Mouse (Mus musculus): ENCODE measurements around the gene Chd1l.

Chd1l gene

DNA sequence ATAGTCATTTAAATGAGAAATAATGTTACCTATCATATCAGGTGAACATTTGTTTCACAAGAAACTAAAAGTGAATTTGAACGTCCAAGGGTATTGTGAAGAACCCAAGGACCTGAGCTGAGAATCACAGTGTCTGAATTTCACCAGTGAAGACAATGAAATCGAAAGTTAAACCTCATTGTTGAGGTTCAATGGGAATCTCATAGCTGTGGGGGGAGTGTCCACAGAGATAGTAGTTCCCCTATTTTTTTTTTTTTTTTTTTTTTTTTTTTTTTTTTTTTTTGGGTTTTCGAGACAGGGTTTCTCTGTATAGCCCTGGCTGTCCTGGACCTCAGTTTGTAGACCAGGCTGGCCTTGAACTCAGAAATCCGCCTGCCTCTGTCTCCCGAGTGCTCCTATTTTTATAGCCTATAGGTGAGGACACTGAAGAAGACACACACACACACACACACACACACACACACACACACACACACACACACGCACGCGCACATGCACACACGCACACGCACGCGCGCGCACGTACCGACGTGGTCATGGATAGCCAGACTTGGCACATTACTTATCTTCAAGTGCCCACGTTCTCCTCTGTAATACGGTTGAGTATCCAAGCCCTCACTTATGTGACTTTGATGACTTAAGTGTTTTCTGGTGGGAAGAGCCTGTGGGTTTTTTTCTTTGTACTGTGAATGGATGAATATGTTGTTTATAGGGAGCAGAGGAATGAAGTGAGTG lies 7.3 kb upstream of the Chd1l start:
- DNase-seq: no peak

- no peak for DNase-seq
Observed at GRCm38 (mm10) chr3:97615933-97616332, 5.9 kb upstream of the Chd1l start.

DNA sequence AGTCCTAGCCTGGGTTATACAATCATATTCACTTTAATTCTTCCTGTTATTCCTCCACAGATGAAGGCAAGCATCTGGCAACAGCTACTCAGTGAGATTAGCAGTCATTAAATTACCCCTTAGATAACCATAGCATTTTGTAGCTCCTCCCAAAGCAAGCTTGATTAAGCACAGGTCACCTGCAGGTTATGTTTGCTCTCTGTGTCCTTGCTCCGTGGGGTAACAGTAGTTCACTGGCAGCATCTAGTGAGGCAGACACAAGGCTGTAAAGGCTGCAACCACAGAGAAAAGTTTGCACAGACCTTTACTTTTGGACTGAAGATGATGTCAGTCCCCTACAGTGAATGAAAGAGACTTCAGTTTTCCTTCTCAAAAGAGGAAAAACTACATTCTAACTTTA lies 5.2 kb upstream of the Chd1l start:
- DNase-seq: no peak

DNA sequence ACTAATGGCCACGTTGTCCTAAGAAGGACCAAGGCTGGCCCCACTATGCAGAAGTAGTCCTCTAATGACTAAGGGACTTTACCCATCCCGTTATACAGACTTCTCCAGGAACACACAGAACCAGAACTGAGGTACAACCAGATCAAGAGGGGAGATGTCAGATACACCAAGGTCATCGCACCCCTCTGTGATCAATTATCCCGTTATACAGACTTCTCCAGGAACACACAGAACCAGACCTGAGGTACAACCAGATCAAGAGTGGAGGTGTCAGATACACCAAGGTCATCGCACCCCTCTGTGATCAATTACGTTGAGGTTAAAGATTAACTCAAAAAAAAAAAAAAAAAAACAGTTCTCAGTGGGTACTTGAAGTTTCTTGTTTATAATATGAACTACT lies 1.0 kb upstream of the Chd1l start:
- no peak for DNase-seq

- DNase-seq: no peak
Observed at GRCm38 (mm10) chr3:97609201-97609844, 680 bp downstream of the Chd1l start.

- DNase-seq: no peak
Observed at GRCm38 (mm10) chr3:97600050-97600832, 9.8 kb downstream of the Chd1l start.

DNA sequence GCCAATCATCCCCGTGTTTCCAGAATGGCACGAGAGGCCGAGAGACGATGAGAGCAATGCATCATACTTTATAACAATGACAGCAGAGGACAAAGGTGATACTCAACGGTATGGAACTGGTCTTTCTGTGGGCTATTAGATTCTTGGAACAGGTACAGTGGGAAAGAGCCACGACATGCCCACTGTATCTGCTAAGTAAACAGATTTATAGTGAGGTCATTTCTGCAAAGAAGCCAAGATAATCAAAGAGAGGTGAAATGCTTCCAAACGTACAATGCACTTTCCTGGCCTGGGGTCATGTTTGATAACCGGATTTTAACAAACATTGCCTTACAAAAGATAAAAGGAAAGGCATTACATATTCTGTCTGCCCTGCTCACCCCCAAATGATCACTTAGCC lies 13.2 kb downstream of the Chd1l start:
- DNase-seq: no peak

GRCm38 (mm10) chr3:97595066-97595465 lies 14.9 kb downstream of the Chd1l start:
- no peak for DNase-seq

DNA sequence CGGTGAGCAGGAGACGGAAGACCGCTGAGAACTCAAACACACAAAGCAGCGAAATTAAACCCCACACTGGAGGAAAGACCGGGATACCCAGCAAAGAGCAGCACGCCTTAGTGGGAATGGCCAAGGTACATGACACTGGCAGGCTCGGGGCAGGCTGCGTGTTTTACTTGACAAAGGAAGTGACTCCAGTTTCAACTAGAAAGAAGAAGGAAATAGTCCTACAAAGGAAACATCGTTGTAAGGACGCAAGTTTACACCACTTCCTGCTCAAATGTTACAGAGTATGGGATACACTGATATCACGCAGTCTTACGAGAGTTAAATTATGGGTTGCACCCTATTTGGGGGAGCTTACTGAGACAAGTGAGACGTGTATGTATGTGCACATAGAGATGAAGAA lies 15.9 kb downstream of the Chd1l start:
- DNase-seq: no peak

GRCm38 (mm10) chr3:97593089-97593488 lies 16.9 kb downstream of the Chd1l start:
- DNase-seq: no peak

DNA sequence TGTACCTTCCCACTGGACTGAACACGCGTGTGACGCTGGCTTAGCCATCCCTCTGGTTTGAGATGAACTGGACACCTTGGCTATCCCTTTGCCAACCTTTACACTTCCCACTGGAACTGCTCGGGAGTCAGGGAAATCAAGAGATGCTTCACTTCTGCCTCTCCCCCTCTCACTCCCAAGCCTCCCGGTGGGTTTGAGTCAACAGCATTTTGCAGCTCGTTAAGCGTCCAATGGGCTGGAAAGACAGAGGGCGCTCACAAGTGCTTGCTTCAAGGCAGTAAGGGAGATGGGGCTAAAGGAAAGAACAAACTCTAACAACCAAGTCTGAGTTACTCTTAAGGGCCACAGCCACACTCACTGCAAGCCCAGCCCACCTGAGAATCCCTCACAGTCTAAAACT lies 19.3 kb downstream of the Chd1l start:
- DNase-seq: no peak

DNA sequence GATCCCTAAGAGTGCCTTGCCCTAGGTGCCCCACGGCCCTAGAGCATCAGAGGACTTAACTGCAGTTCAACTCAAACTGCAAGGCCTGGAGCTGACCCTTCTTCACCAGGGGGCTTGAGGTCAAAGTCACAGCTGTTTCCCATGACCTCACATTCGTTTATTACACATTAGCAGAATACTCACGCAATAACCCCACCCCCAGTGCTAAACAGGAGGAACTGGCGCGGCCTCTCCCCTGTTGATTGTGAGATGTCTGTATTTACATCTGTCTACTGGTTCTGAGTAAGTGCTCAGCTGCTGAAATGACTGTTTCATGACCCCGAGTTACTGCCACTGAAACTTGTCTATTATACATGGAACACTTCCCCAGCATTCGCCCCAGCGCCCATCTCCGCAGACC lies 22.3 kb downstream of the Chd1l start:
- DNase-seq: no peak

- peak; percentile 70 for DNase-seq
Observed at GRCm38 (mm10) chr3:97585383-97586160, 24.4 kb downstream of the Chd1l start.

GRCm38 (mm10) chr3:97573807-97574206 lies 36.2 kb downstream of the Chd1l start:
- DNase-seq: no peak

DNA sequence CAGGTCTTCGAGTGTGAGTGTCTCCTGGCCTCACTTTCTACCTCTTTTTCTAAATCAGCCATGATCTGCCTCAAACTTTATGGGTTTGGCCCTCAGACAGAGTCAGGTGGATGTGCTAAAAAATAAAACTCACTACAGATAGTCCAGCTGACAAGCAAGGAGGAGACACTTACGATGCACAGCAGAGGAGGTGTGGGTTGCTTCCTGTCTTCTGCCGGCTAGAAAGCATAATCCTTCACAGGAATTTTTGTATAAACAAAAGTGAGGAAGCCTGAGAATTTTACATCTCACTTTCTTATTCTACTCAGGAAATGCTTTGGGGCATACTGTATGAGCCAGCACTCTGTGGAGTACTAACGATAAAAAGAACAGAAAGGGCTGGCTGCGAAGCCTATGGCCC lies 45.4 kb downstream of the Chd1l start:
- no peak for DNase-seq

DNA sequence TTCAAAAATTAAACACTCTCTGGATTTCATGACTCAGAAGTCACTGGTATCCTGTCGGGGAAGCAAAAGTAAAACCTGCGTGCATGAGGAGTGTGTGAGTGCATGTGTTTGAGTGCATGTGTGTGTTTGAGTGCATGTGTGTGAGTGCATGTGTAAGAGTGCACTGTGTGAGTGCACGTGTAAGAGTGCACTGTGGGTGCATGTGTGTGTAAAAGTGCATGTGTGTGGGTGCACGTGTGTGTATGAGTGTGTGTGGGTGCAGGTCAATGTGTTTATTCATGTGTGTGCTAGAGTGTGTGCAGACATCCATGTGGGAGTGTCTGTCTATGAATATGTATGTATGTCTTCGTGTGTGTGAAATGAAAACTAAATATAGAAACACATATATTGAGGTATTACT lies 51.4 kb downstream of the Chd1l start:
- DNase-seq: no peak

GRCm38 (mm10) chr3:97546205-97546604 lies 63.8 kb downstream of the Chd1l start:
- DNase-seq: no peak

- no peak for DNase-seq
Observed at GRCm38 (mm10) chr3:97540171-97540570, 69.8 kb downstream of the Chd1l start.

DNA sequence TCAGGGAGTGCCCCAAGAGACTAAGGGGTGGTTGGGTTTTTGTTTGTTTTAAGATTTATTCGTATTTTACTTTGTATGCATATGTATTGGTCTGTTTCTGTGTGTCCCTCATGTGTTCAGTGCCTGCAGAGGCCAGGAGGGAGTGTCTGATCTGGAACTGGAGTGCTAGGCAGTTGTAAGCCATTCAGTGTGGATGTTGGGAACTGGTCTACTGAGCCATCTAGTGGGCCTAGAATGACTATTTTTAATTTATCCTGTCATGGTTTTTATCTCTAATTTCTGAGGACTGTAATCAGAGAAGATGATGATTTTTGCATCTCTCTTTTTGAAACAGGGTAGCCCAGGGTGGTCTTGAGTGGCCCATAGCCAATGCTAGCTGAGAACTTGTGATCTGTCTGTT lies 71.4 kb downstream of the Chd1l start:
- DNase-seq: no peak

DNA sequence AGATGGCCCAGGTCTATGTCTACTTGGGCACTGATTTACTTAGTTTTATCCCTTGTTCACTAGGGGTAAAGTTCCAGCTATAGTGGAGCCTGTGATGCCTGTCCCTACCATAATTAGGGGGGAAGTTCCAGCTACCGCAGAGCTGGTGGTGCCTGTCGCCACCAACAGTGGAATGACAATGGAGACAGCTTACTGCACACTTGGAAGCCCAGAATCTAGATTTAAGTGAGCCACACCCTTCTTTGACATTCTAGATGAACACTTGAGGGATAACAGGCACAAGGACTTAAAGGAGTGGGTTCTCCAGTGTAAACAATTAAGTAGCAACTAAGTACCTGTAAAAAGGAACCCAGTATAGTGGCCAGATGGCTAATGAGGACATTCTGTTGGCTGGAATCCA lies 73.0 kb downstream of the Chd1l start:
- DNase-seq: no peak

DNA sequence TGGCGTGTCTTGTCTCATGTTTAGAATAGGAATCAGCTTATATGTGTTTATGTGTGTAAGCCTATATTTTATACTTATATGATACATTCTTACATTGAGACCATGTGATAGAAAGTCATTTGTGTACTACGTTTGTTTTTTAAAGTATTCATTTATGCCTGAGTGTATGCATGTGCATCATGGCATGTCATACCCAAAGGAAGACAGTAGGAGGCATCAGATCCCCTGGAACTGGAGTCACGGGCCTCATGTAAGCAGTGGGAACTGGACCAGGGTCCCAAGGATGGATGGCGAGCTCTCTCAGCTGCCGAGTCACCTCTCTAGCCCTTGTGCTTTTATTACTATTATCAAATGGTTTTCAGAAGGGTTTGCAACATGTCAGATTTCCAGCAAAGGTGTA lies 74.3 kb downstream of the Chd1l start:
- DNase-seq: no peak

GRCm38 (mm10) chr3:97525458-97525857 lies 84.5 kb downstream of the Chd1l start:
- no peak for DNase-seq

GRCm38 (mm10) chr3:97524835-97525234 lies 85.2 kb downstream of the Chd1l start:
- DNase-seq: no peak

Measured in right cerebral cortex, postnatal 25 days (tissue).